Mouse (Mus musculus) cerebellum, adult 9-11 months (tissue): ENCODE measurements around the gene Tom1l1.
"Not testable (repeated sequence)": the region's sequence is repeated elsewhere in the genome, so short reads cannot be mapped to it uniquely, and the experiment has no call there.

Experiments
- DNase-seq: peaks from one replicate; pipeline ENCODE4 v3.0.0; 2022

The Tom1l1 gene

GRCm38 (mm10) chr11:90687460-90688416, at the start of gene Tom1l1:
Gene Tom1l1, minus strand, starts transcription at chr11:90688366.
- DNase-seq, result peak; percentile 80

GRCm38 (mm10) chr11:90733575-90733974, 45.4 kb upstream of the Tom1l1 start:
- DNase-seq, result no peak

- no peak for DNase-seq
These were observed 39.4 kb upstream of the Tom1l1 start for GRCm38 (mm10) chr11:90727354-90728125.

- no peak for DNase-seq
These were observed 38.6 kb upstream of the Tom1l1 start for GRCm38 (mm10) chr11:90726730-90727129.

GRCm38 (mm10) chr11:90722304-90722703, 34.1 kb upstream of the Tom1l1 start:
- no peak for DNase-seq

- DNase-seq, result no peak
These were observed 29.6 kb upstream of the Tom1l1 start for GRCm38 (mm10) chr11:90717719-90718118.

- DNase-seq, result no peak
These were observed 23.4 kb upstream of the Tom1l1 start for GRCm38 (mm10) chr11:90711596-90711995.

- DNase-seq, result not testable (repeated sequence)
These were observed 19.0 kb upstream of the Tom1l1 start for GRCm38 (mm10) chr11:90707134-90707533.

GRCm38 (mm10) chr11:90697480-90698240, 9.5 kb upstream of the Tom1l1 start:
- peak; percentile 55 for DNase-seq

- DNase-seq, result no peak
These were observed 7.6 kb upstream of the Tom1l1 start for GRCm38 (mm10) chr11:90695811-90696210.

GRCm38 (mm10) chr11:90694206-90694605, 6.0 kb upstream of the Tom1l1 start:
- no peak for DNase-seq

GRCm38 (mm10) chr11:90690361-90690760, 2.2 kb upstream of the Tom1l1 start:
- no peak for DNase-seq

- DNase-seq, result peak; percentile 6
These were observed 1.1 kb downstream of the Tom1l1 start for GRCm38 (mm10) chr11:90687040-90687439.

GRCm38 (mm10) chr11:90686287-90687025, 1.7 kb downstream of the Tom1l1 start:
- DNase-seq, result peak; percentile 8

- no peak for DNase-seq
These were observed 3.0 kb downstream of the Tom1l1 start for GRCm38 (mm10) chr11:90685196-90685595.

- DNase-seq, result no peak
These were observed 3.4 kb downstream of the Tom1l1 start for GRCm38 (mm10) chr11:90684765-90685164.

GRCm38 (mm10) chr11:90681171-90681570, 7.0 kb downstream of the Tom1l1 start:
- DNase-seq, result no peak

- no peak for DNase-seq
These were observed 9.6 kb downstream of the Tom1l1 start for GRCm38 (mm10) chr11:90678582-90678981.

- DNase-seq, result no peak
These were observed 10.3 kb downstream of the Tom1l1 start for GRCm38 (mm10) chr11:90677771-90678288.

- no peak for DNase-seq
These were observed 11.1 kb downstream of the Tom1l1 start for GRCm38 (mm10) chr11:90677027-90677426.

- no peak for DNase-seq
These were observed 12.6 kb downstream of the Tom1l1 start for GRCm38 (mm10) chr11:90675479-90676110.
